Mouse (Mus musculus) testis, adult 2 months (tissue): ENCODE measurements at regions not wholly inside any gene's neighbourhood (a gene's known extent, or its start where the extent isn't known, plus 50 kb on each side); places are given as distances from the start of the nearest gene placed in this dataset.

Source experiments
- CTCF ChIP-seq: fragments of 200-500 bp; IDR thresholded peaks from 2 replicates; pipeline ENCODE4 v1.5.1; 2012; ENCODE audit warnings: low read depth, mild to moderate bottlenecking, inconsistent platforms, low read length, moderate library complexity; ENCODE audit not compliant: control insufficient read depth, insufficient read depth, insufficient replicate concordance
- POLR2A ChIP-seq: fragments of 200-500 bp; IDR thresholded peaks from 2 replicates; pipeline ENCODE4 v1.6.1; 2012; ENCODE audit warnings: low read depth, mild to moderate bottlenecking, inconsistent platforms, low read length, moderate library complexity; ENCODE audit not compliant: control insufficient read depth

DNA sequence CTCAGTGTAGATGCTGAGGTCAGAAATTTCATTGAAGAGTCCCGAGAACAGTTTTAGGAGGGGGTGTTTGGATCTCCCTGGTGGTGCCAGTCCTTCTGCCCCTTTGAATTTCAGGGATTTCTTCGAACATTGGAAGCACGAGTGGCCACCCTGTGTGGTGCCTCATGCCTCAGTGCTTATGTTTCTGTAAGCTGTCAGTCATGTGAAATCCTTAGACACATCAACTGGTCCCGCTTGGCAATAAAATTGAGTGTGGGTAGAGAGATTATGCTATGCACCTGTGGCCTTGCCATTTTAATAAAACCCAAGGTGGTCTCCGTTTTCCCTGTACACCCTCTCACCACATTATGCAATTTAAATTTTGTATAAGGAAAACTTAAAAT, 136.1 kb upstream of the Zfand5 start:
- TF ChIP-seq CTCF: no peak
- TF ChIP-seq POLR2A: no peak
